Mouse (Mus musculus) liver, embryonic 15.5 days (tissue): ENCODE results near the gene Rdh11. TPM values are rescaled to one million over a fixed set of nuclear protein-coding genes. Genes with fewer than 3 reads are reported as not detected.

ENCODE experiments used
- ATAC-seq: fragments of 200-750 bp; cut with Nextera tagmentation; 2 replicates; pipeline ENCODE4 v1.8.0; 2017; ENCODE audit warnings: moderate number of reproducible peaks, mild to moderate bottlenecking, moderate library complexity; ENCODE audit not compliant: insufficient read depth
- H3K27ac ChIP-seq: fragments of 300-500 bp; sonication (generic); replicated peaks from 2 replicates; pipeline ENCODE4 v1.5.1; 2015; ENCODE audit warnings: mild to moderate bottlenecking, inconsistent platforms
- H3K27me3 ChIP-seq: fragments of 300-500 bp; sonication (generic); 2 replicates; pipeline ENCODE4 v1.6.1; 2015; ENCODE audit warnings: mild to moderate bottlenecking, inconsistent platforms
- H3K36me3 ChIP-seq: fragments of 300-500 bp; sonication (generic); replicated peaks from 2 replicates; pipeline ENCODE4 v1.6.1; 2015; ENCODE audit warnings: moderate library complexity, mild to moderate bottlenecking, inconsistent platforms
- H3K4me1 ChIP-seq: fragments of 300-500 bp; sonication (generic); replicated peaks from 2 replicates; pipeline ENCODE4 v1.6.1; 2015; ENCODE audit warnings: inconsistent platforms
- H3K4me2 ChIP-seq: fragments of 300-500 bp; sonication (generic); 2 replicates; pipeline ENCODE4 v1.6.1; 2015; ENCODE audit warnings: moderate library complexity, mild to moderate bottlenecking, inconsistent platforms
- H3K4me3 ChIP-seq: fragments of 300-500 bp; sonication (generic); replicated peaks from 2 replicates; pipeline ENCODE4 v1.5.1; 2015; ENCODE audit warnings: mild to moderate bottlenecking, inconsistent platforms
- H3K9ac ChIP-seq: fragments of 300-500 bp; sonication (generic); 2 replicates; pipeline ENCODE4 v1.6.1; 2015; ENCODE audit warnings: moderate library complexity, mild to moderate bottlenecking, inconsistent platforms
- H3K9me3 ChIP-seq: fragments of 300-500 bp; sonication (generic); replicated peaks from 2 replicates; pipeline ENCODE4 v1.6.1; 2016; ENCODE audit warnings: inconsistent platforms
- WGBS: fragments of 180-500 bp; shearing (Covaris S2); methylation state at CpG from one replicate; pipeline ENCODE4 v1.1.7; 2015; ENCODE audit warnings: mixed read lengths; ENCODE audit not compliant: insufficient replicate concordance; 5-methylcytosine and 5-hydroxymethylcytosine counted together
- polyA plus RNA-seq: library from polyadenylated mRNA; unstranded; fragments of >200 nt; fragmentation: Nextera tagmentation; extraction: Ambion mirVana; gene quantifications from 2 replicates; pipeline ENCODE4 v1.2.1, GENCODE M21; 2015

Gene Rdh11
- polyA plus RNA-seq, 1 experiment from 2014 or later = 20.8 TPM

GRCm38 (mm10) chr12:79138999-79139398 lies 53.1 kb downstream of the Rdh11 start:
- no peak overlapping the region for H3K4me2 ChIP-seq
- no peaks in the 10 kb centered on the region for H3K36me3 ChIP-seq
- H3K9ac ChIP-seq = no peak overlapping the region
- no peaks in the 10 kb centered on the region for H3K4me1 ChIP-seq
- H3K27me3 ChIP-seq = peaks cover 16% of the 10 kb centered on the region
- no peak overlapping the region for H3K27ac ChIP-seq
- no peak for ATAC-seq
- no peak overlapping the region for H3K4me3 ChIP-seq
- H3K9me3 ChIP-seq = no peaks in the 10 kb centered on the region

DNA sequence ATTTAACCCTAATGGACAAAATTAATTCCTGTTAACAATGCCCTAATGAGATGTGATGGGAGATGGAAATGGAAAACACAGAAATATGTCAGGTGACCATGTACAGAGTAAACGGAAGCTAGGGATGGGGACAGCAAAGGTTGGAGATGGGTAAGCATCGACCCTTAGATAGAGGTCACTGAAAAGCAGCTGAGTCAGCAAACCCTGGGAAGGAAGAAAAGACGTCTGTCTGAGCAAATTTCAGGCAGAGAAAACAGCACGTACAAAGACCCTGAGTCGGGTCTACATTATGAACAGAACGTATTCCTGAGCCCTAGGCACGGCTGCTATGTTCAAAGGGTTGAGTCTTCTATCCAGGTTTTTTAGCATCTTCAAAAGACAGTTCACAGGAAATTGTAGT lies 55.1 kb downstream of the Rdh11 start:
- Histone ChIP-seq H3K4me3 (no peak overlapping the region), H3K4me1 (no peaks in the 10 kb centered on the region), H3K27ac (no peak overlapping the region), H3K27me3 (peaks cover 37% of the 10 kb centered on the region), H3K36me3 (no peaks in the 10 kb centered on the region), H3K4me2 (no peak overlapping the region), H3K9ac (no peak overlapping the region), H3K9me3 (no peaks in the 10 kb centered on the region)
- no peak for ATAC-seq
- WGBS = 64% methylated on average over 7 of the region's 7 CpGs

GRCm38 (mm10) chr12:79135105-79135504 lies 57.0 kb downstream of the Rdh11 start:
- Histone ChIP-seq H3K4me3 (no peak overlapping the region), H3K9ac (no peak overlapping the region), H3K27me3 (peaks cover 55% of the 10 kb centered on the region), H3K27ac (no peak overlapping the region), H3K36me3 (no peaks in the 10 kb centered on the region), H3K4me1 (peaks cover 10% of the 10 kb centered on the region), H3K4me2 (no peak overlapping the region), H3K9me3 (no peaks in the 10 kb centered on the region)
- WGBS = 36% methylated on average over 4 of the region's 4 CpGs
- ATAC-seq = no peak

DNA sequence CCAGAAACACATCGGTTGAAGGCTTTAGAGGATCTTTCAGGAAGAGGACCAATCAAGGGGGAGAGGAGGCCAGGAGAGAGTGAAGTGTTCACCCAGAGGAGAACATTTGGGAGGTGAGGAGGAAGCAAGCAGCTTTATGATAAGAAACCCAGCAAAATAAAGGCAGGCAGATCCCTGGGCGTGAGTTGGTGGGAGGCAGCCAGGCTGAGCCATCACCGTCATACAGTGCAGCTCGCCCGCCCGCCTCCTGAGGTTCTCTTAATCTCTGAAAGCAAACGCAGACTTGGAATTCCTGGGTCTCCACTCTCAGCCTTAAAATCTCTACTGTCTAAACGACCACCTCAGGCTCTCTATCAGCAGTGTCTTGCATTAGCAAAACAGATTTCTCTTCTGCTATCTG lies 57.4 kb downstream of the Rdh11 start:
- H3K4me1 ChIP-seq = peaks cover 10% of the 10 kb centered on the region
- H3K27me3 ChIP-seq = peaks cover 59% of the 10 kb centered on the region
- no peak for ATAC-seq
- no peak overlapping the region for H3K4me3 ChIP-seq
- H3K4me2 ChIP-seq = no peak overlapping the region
- H3K27ac ChIP-seq = no peak overlapping the region
- H3K36me3 ChIP-seq = no peaks in the 10 kb centered on the region
- H3K9ac ChIP-seq = no peak overlapping the region
- no peaks in the 10 kb centered on the region for H3K9me3 ChIP-seq
- WGBS = 26% methylated on average over 8 of the region's 8 CpGs

DNA sequence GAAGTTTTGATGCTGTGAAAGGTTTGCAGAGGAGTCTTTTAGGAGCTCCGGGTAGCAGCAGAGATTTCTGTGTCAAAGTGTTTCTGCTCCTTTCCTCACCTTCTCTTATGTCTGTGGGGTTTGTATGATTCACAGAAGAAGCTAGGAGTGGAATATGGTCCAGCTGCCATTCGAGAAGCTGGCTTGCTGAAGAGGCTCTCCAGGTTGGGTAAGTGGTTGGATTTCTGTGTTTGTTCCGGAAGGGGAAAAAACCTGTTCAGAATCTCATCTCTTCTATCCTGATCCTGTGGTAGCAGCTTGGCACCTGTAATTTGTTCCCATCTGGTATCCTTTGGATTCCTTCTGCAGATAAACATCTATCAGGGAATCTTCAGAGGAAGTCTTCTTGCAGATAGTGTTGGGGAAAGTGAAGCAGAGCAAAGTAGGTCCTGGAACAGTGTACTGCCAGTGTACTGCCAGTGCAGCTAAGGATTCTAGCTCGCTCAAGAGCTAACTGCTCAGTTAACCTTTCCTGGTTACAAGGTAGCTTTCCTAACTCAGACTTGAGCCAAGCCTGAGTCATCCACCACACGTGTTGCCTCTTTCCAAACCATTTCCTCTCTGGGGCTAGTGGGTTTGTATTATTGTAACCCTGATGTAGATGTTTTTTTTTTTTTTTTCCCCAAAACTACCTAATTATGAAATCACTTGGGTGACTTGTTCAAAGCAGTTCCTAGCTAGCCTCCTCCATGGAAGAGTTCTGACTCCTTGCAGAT lies 60.2 kb downstream of the Rdh11 start:
- Histone ChIP-seq H3K4me2 (no peak overlapping the region), H3K36me3 (no peaks in the 10 kb centered on the region), H3K4me3 (no peak overlapping the region), H3K4me1 (peaks cover 10% of the 10 kb centered on the region), H3K9ac (no peak overlapping the region), H3K27ac (no peak overlapping the region), H3K27me3 (peaks cover 63% of the 10 kb centered on the region), H3K9me3 (no peaks in the 10 kb centered on the region)
- ATAC-seq = no peak
- WGBS = 18% methylated on average over 5 of the region's 5 CpGs

GRCm38 (mm10) chr12:79131178-79131675 lies 60.9 kb downstream of the Rdh11 start:
- Histone ChIP-seq H3K9ac (no peak overlapping the region), H3K27me3 (peaks cover 63% of the 10 kb centered on the region), H3K4me3 (peak overlapping the region; percentile 30; the same call in 1 of the 2 replicates), H3K4me1 (peaks cover 10% of the 10 kb centered on the region), H3K9me3 (no peaks in the 10 kb centered on the region), H3K27ac (no peak overlapping the region), H3K4me2 (peak overlapping the region; percentile 61), H3K36me3 (no peaks in the 10 kb centered on the region)
- 1% methylated on average over 22 of the region's 22 CpGs for WGBS
- ATAC-seq = no peak

GRCm38 (mm10) chr12:79130299-79131177 lies 61.6 kb downstream of the Rdh11 start, which contains the start of gene Arg2:
Gene Arg2, plus strand, starts transcription at chr12:79130777.
- Histone ChIP-seq H3K9me3 (no peaks in the 10 kb centered on the region), H3K36me3 (no peaks in the 10 kb centered on the region), H3K27ac (no peak within 1 kb of the TSS), H3K9ac (no peak within 1 kb of the TSS), H3K27me3 (peaks cover 62% of the 10 kb centered on the region), H3K4me1 (peaks cover 10% of the 10 kb centered on the region), H3K4me3 (peak within 1 kb of the TSS; percentile 30), H3K4me2 (peak within 1 kb of the TSS; percentile 61)
- WGBS = under 1% methylated on average over 47 of the region's 47 CpGs
- ATAC-seq = no peak

Other genes with a start within 250 kb of the Rdh11 start
- 3.4 and 3.5 TPM in 2 replicates for gene Tmem229b, start 184.7 kb downstream of the Rdh11 start, polyA plus RNA-seq
- gene Plekhh1, start 163.1 kb downstream of the Rdh11 start, polyA plus RNA-seq = 0.06 and 0.13 TPM in 2 replicates
- gene Pigh, start 102.6 kb downstream of the Rdh11 start, polyA plus RNA-seq = 5.2 and 5.7 TPM in 2 replicates
- gene Arg2, start 61.5 kb downstream of the Rdh11 start, polyA plus RNA-seq = 0.06 and 0.18 TPM in 2 replicates
- 33.1 and 33.2 TPM in 2 replicates for gene Vti1b, start 19.6 kb downstream of the Rdh11 start, polyA plus RNA-seq
- 1.3 and 1.4 TPM in 2 replicates for gene Rdh12, start 16.6 kb upstream of the Rdh11 start, polyA plus RNA-seq
- gene Zfyve26, start 104.0 kb upstream of the Rdh11 start, polyA plus RNA-seq = 7.3 and 7.6 TPM in 2 replicates
- gene Rad51b, start 105.0 kb upstream of the Rdh11 start, polyA plus RNA-seq = 4.3 and 4.6 TPM in 2 replicates